Mouse (Mus musculus): ENCODE results near the gene Nxpe2. TPM values are rescaled to one million over a fixed set of nuclear protein-coding genes. Genes with fewer than 3 reads are reported as not detected.

The Nxpe2 gene
- total RNA-seq (2023), result 0.22 and 1.8 TPM in 2 replicates

GRCm38 (mm10) chr9:48353148-48353698, at the start of gene Nxpe2:
TSS of gene Nxpe2 (minus strand) at chr9:48353454.

Other genes with a start within 250 kb of the Nxpe2 start
- 8.4 and 9.4 TPM in 2 replicates for gene Nxpe4, start 191.4 kb downstream of the Nxpe2 start, total RNA-seq (2023)
- 21.6 and 22.1 TPM in 2 replicates for gene Rexo2, start 127.2 kb upstream of the Nxpe2 start, total RNA-seq (2023)
- 129 and 133 TPM in 2 replicates for gene Rbm7, start 141.8 kb upstream of the Nxpe2 start, total RNA-seq (2023)
- gene Gm5617, start 142.0 kb upstream of the Nxpe2 start, total RNA-seq (2023), result 15.9 and 19.1 TPM in 2 replicates